Mouse (Mus musculus): ENCODE data around the gene Srrd. TPM values are rescaled to one million over a fixed set of nuclear protein-coding genes. Genes with fewer than 3 reads are reported as not detected.

Gene Srrd
- total and polyA plus RNA-seq, 3 experiments: 18.5 to 28.0 (median 21.3) TPM

DNA sequence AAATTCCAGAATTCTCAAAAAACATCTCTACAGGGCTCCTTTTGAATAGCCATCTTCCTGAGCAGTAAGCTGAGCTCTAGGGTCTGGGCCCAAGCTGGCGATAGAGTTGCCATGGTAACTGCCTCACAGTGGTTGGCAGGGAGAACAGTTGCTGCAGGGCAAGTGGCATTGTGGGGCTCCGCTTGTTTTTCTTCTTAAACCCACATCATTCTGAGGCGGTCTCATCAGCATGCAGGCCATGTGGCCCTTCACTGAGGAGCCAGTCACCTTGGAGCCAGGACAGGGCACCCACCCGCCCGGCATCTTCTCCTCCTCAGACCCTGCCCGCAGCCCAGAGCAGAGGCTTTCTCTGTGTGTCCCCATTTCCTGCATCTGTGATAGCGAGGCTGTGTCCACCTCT lies 29.1 kb upstream of the Srrd start:
- Histone ChIP-seq H3K4me1 (ENCODE audit: insufficient read depth, low read depth, low read length) (peaks cover 13% of the 10 kb centered on the region), H3K4me3 (ENCODE audit: low read depth, low read length) (no peak overlapping the region), H3K9me3 (replicated peaks) (no peaks in the 10 kb centered on the region), H3K36me3 (replicated peaks) (peaks cover 99% of the 10 kb centered on the region), H3K27me3 (ENCODE audit: insufficient read depth, low read length) (no peaks in the 10 kb centered on the region)
- ATAC-seq (ENCODE audit: extremely low read depth, insufficient number of reproducible peaks, low FRiP score, poor library complexity, severe bottlenecking) (no peak), DNase-seq (ENCODE audit: low spot score) (no peak)
- TF ChIP-seq CTCF (IDR thresholded peaks at IDR 0.05; ENCODE audit: low read depth, low read length) (no peak), TAL1 (conservative IDR thresholded peaks at IDR 0.05; ENCODE audit: low read depth, low read length) (no peak), GATA2 (IDR thresholded peaks at IDR 0.05; ENCODE audit: borderline replicate concordance, low read depth, low read length) (no peak), POLR2AphosphoS5 (IDR thresholded peaks at IDR 0.05; ENCODE audit: insufficient replicate concordance, low read depth, low read length) (no peak), GATA1 (IDR thresholded peaks at IDR 0.05; ENCODE audit: borderline replicate concordance, low read length) (no peak)

- Histone ChIP-seq H3K4me3 (ENCODE audit: low read depth, low read length) (no peak overlapping the region), H3K36me3 (replicated peaks) (peaks cover 95% of the 10 kb centered on the region), H3K4me1 (ENCODE audit: insufficient read depth, low read depth, low read length) (peaks cover 8% of the 10 kb centered on the region; the same call in 1 of the 2 replicates), H3K27me3 (ENCODE audit: insufficient read depth, low read length) (no peaks in the 10 kb centered on the region), H3K9me3 (replicated peaks) (no peaks in the 10 kb centered on the region)
- ATAC-seq (ENCODE audit: extremely low read depth, insufficient number of reproducible peaks, low FRiP score, poor library complexity, severe bottlenecking) (no peak), DNase-seq (ENCODE audit: low spot score) (no peak)
- TF ChIP-seq TAL1 (conservative IDR thresholded peaks at IDR 0.05; ENCODE audit: low read depth, low read length) (no peak), GATA2 (IDR thresholded peaks at IDR 0.05; ENCODE audit: borderline replicate concordance, low read depth, low read length) (no peak), CTCF (IDR thresholded peaks at IDR 0.05; ENCODE audit: low read depth, low read length) (no peak), GATA1 (IDR thresholded peaks at IDR 0.05; ENCODE audit: borderline replicate concordance, low read length) (no peak), POLR2AphosphoS5 (IDR thresholded peaks at IDR 0.05; ENCODE audit: insufficient replicate concordance, low read depth, low read length) (no peak)
Observed at GRCm38 (mm10) chr5:112370236-112370813, 27.5 kb upstream of the Srrd start.

DNA sequence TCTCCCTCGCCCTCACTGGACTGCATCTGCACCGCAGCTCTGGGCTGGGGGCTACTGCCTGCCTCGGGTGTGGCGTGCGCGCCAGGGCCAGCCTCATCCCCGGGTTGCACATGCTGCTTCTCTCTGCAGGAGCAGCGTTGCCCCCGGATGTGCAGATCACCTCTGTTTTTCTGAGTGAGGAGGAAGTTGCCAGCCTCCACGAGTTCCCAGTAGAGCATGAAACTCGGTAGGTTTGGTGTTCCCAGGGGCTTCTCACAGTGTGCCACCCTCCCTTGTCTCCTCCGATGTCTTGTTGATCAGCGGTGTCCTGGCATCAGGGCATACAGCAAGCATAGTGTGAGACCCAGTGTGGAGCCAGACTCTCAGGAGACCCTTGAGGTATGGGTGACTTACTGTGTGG lies 26.5 kb upstream of the Srrd start:
- DNase-seq (ENCODE audit: low spot score) (no peak), ATAC-seq (ENCODE audit: extremely low read depth, insufficient number of reproducible peaks, low FRiP score, poor library complexity, severe bottlenecking) (no peak)
- no peak for TF ChIP-seq POLR2AphosphoS5 (IDR thresholded peaks at IDR 0.05; ENCODE audit: insufficient replicate concordance, low read depth, low read length)
- TF ChIP-seq TAL1 (conservative IDR thresholded peaks at IDR 0.05; ENCODE audit: low read depth, low read length): no peak
- no peak for TF ChIP-seq GATA1 (IDR thresholded peaks at IDR 0.05; ENCODE audit: borderline replicate concordance, low read length)
- no peak for TF ChIP-seq GATA2 (IDR thresholded peaks at IDR 0.05; ENCODE audit: borderline replicate concordance, low read depth, low read length)
- no peak for TF ChIP-seq CTCF (IDR thresholded peaks at IDR 0.05; ENCODE audit: low read depth, low read length)
- Histone ChIP-seq H3K4me1 (ENCODE audit: insufficient read depth, low read depth, low read length) (0 out of 2 replicates have a peak, but pooled peaks cover 8% of the 10 kb centered on the region), H3K9me3 (replicated peaks) (no peaks in the 10 kb centered on the region), H3K27me3 (ENCODE audit: insufficient read depth, low read length) (no peaks in the 10 kb centered on the region), H3K4me3 (ENCODE audit: low read depth, low read length) (no peak overlapping the region), H3K36me3 (replicated peaks) (peaks cover 95% of the 10 kb centered on the region)

- no peaks in the 10 kb centered on the region for H3K27me3 ChIP-seq (ENCODE audit: insufficient read depth, low read length)
- ATAC-seq (ENCODE audit: extremely low read depth, insufficient number of reproducible peaks, low FRiP score, poor library complexity, severe bottlenecking) (no peak), DNase-seq (ENCODE audit: low spot score) (no peak)
- no peak overlapping the region for H3K4me3 ChIP-seq (ENCODE audit: low read depth, low read length)
- H3K9me3 ChIP-seq (replicated peaks): no peaks in the 10 kb centered on the region
- TF ChIP-seq GATA2 (IDR thresholded peaks at IDR 0.05; ENCODE audit: borderline replicate concordance, low read depth, low read length): no peak
- TF ChIP-seq GATA1 (IDR thresholded peaks at IDR 0.05; ENCODE audit: borderline replicate concordance, low read length): no peak
- TF ChIP-seq POLR2AphosphoS5 (IDR thresholded peaks at IDR 0.05; ENCODE audit: insufficient replicate concordance, low read depth, low read length): no peak
- TF ChIP-seq TAL1 (conservative IDR thresholded peaks at IDR 0.05; ENCODE audit: low read depth, low read length): no peak
- TF ChIP-seq CTCF (IDR thresholded peaks at IDR 0.05; ENCODE audit: low read depth, low read length): no peak
- peaks cover 8% of the 10 kb centered on the region; the same call in 1 of the 2 replicates for H3K4me1 ChIP-seq (ENCODE audit: insufficient read depth, low read depth, low read length)
- peaks cover 95% of the 10 kb centered on the region for H3K36me3 ChIP-seq (replicated peaks)
Observed at GRCm38 (mm10) chr5:112368666-112369065, 25.8 kb upstream of the Srrd start.

GRCm38 (mm10) chr5:112367929-112368328 lies 25.1 kb upstream of the Srrd start:
- Histone ChIP-seq H3K9me3 (replicated peaks) (no peaks in the 10 kb centered on the region), H3K27me3 (ENCODE audit: insufficient read depth, low read length) (no peaks in the 10 kb centered on the region), H3K4me3 (ENCODE audit: low read depth, low read length) (no peak overlapping the region), H3K36me3 (replicated peaks) (peaks cover 95% of the 10 kb centered on the region), H3K4me1 (ENCODE audit: insufficient read depth, low read depth, low read length) (peaks cover 15% of the 10 kb centered on the region; the same call in 1 of the 2 replicates)
- ATAC-seq (ENCODE audit: extremely low read depth, insufficient number of reproducible peaks, low FRiP score, poor library complexity, severe bottlenecking) (no peak), DNase-seq (ENCODE audit: low spot score) (no peak)
- TF ChIP-seq TAL1 (conservative IDR thresholded peaks at IDR 0.05; ENCODE audit: low read depth, low read length): no peak
- TF ChIP-seq GATA2 (IDR thresholded peaks at IDR 0.05; ENCODE audit: borderline replicate concordance, low read depth, low read length): no peak
- no peak for TF ChIP-seq GATA1 (IDR thresholded peaks at IDR 0.05; ENCODE audit: borderline replicate concordance, low read length)
- no peak for TF ChIP-seq POLR2AphosphoS5 (IDR thresholded peaks at IDR 0.05; ENCODE audit: insufficient replicate concordance, low read depth, low read length)
- no peak for TF ChIP-seq CTCF (IDR thresholded peaks at IDR 0.05; ENCODE audit: low read depth, low read length)

DNA sequence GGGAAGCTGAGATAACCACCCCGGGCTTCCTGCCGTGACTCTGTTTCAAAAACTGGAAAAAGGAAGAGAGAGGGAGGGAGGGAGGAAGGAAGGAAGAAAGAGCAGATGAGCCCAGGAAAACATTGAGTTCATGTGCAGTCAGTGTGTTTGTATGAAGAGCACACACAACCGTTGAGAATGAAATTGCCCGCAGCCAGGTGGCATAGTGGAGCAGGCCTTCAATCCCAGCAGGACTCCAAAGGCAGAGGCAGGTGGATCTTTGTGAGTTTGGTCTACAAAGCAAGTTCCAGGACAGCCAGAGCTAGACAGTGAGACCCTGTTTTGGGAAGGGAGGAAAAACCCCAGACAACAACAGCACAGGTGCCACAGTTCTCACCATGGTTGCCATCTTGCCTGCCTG lies 24.5 kb upstream of the Srrd start:
- Histone ChIP-seq H3K27me3 (ENCODE audit: insufficient read depth, low read length) (no peaks in the 10 kb centered on the region), H3K36me3 (replicated peaks) (peaks cover 95% of the 10 kb centered on the region), H3K4me3 (ENCODE audit: low read depth, low read length) (no peak overlapping the region), H3K4me1 (ENCODE audit: insufficient read depth, low read depth, low read length) (peaks cover 15% of the 10 kb centered on the region; the same call in 1 of the 2 replicates), H3K9me3 (replicated peaks) (peaks cover 2% of the 10 kb centered on the region)
- ATAC-seq (ENCODE audit: extremely low read depth, insufficient number of reproducible peaks, low FRiP score, poor library complexity, severe bottlenecking) (no peak), DNase-seq (ENCODE audit: low spot score) (no peak)
- no peak for TF ChIP-seq GATA2 (IDR thresholded peaks at IDR 0.05; ENCODE audit: borderline replicate concordance, low read depth, low read length)
